Mouse (Mus musculus): Measurements from ENCODE around the gene Jade1.

Gene Jade1

GRCm38 (mm10) chr3:41580401-41581323, 25.1 kb downstream of the Jade1 start:
- no peak for DNase-seq

GRCm38 (mm10) chr3:41581436-41581835, 25.9 kb downstream of the Jade1 start:
- DNase-seq: peak; percentile 78

GRCm38 (mm10) chr3:41582256-41582655, 26.7 kb downstream of the Jade1 start:
- no peak for DNase-seq

- no peak for DNase-seq
Observed at GRCm38 (mm10) chr3:41583092-41583491, 27.6 kb downstream of the Jade1 start.

GRCm38 (mm10) chr3:41583621-41584020, 28.1 kb downstream of the Jade1 start:
- DNase-seq: no peak

GRCm38 (mm10) chr3:41585548-41585947, 30.0 kb downstream of the Jade1 start:
- no peak for DNase-seq

- no peak for DNase-seq
Observed at GRCm38 (mm10) chr3:41586330-41586729, 30.8 kb downstream of the Jade1 start.

- peak; percentile 18 for DNase-seq
Observed at GRCm38 (mm10) chr3:41586917-41587316, 31.4 kb downstream of the Jade1 start.

GRCm38 (mm10) chr3:41587588-41587987, 32.1 kb downstream of the Jade1 start:
- peak; percentile 61 for DNase-seq

GRCm38 (mm10) chr3:41588495-41588894, 33.0 kb downstream of the Jade1 start:
- DNase-seq: no peak

GRCm38 (mm10) chr3:41589246-41589914, 33.8 kb downstream of the Jade1 start:
- no peak for DNase-seq

GRCm38 (mm10) chr3:41589988-41590387, 34.5 kb downstream of the Jade1 start:
- DNase-seq: no peak

GRCm38 (mm10) chr3:41590695-41591559, 35.4 kb downstream of the Jade1 start:
- DNase-seq: peak; percentile 71

- no peak for DNase-seq
Observed at GRCm38 (mm10) chr3:41591651-41592170, 36.2 kb downstream of the Jade1 start.

GRCm38 (mm10) chr3:41592805-41593204, 37.3 kb downstream of the Jade1 start:
- DNase-seq: no peak

- DNase-seq: peak; percentile 33
Observed at GRCm38 (mm10) chr3:41594097-41594879, 38.8 kb downstream of the Jade1 start.

GRCm38 (mm10) chr3:41595010-41595409, 39.5 kb downstream of the Jade1 start:
- DNase-seq: no peak

- no peak for DNase-seq
Observed at GRCm38 (mm10) chr3:41597036-41597435, 41.5 kb downstream of the Jade1 start.

GRCm38 (mm10) chr3:41598412-41598811, 42.9 kb downstream of the Jade1 start:
- DNase-seq: no peak

GRCm38 (mm10) chr3:41599226-41599625, 43.7 kb downstream of the Jade1 start:
- no peak for DNase-seq

GRCm38 (mm10) chr3:41599806-41600589, 44.5 kb downstream of the Jade1 start:
- peak; percentile 75 for DNase-seq
